Mouse (Mus musculus) liver, postnatal 0 days (tissue): Measurements from ENCODE around the gene Tdp2.

Source experiments
- CTCF ChIP-seq: sonication (generic); IDR thresholded peaks from 2 replicates; pipeline ENCODE4 v1.5.1; 2016; ENCODE audit warnings: antibody characterized with exemption, low read depth
- EP300 ChIP-seq: IDR thresholded peaks from 2 replicates; pipeline ENCODE4 v1.6.1; 2016; ENCODE audit warnings: antibody characterized with exemption, low read depth, mild to moderate bottlenecking

GRCm38 (mm10) chr13:24866430-24867402 is 35.2 kb downstream of the Tdp2 start:
- TF ChIP-seq CTCF (no peak), EP300 (no peak)
